Mouse (Mus musculus) layer of hippocampus, adult 11-12 months (tissue): ENCODE results near the gene Papola.

Experiments
- DNase-seq: peaks from one replicate; pipeline ENCODE4 v3.0.0; 2022; ENCODE audit warnings: low spot score

The Papola gene

GRCm38 (mm10) chr12:105784196-105784999 lies at the start of gene Papola:
Gene Papola (plus strand): TSS chr12:105784694.
- DNase-seq: peak; percentile 91

GRCm38 (mm10) chr12:105735226-105735888 lies 49.1 kb upstream of the Papola start:
- no peak for DNase-seq

- DNase-seq: no peak
Measured at GRCm38 (mm10) chr12:105735889-105736251, 48.6 kb upstream of the Papola start.

GRCm38 (mm10) chr12:105738316-105739096 lies 46.0 kb upstream of the Papola start:
- no peak for DNase-seq

GRCm38 (mm10) chr12:105739656-105740055 lies 44.8 kb upstream of the Papola start:
- no peak for DNase-seq

- no peak for DNase-seq
Measured at GRCm38 (mm10) chr12:105748114-105748513, 36.4 kb upstream of the Papola start.

GRCm38 (mm10) chr12:105753813-105754212 lies 30.7 kb upstream of the Papola start:
- no peak for DNase-seq

GRCm38 (mm10) chr12:105757816-105758497 lies 26.5 kb upstream of the Papola start:
- DNase-seq: no peak

GRCm38 (mm10) chr12:105758911-105759310 lies 25.6 kb upstream of the Papola start:
- DNase-seq: no peak

GRCm38 (mm10) chr12:105759849-105760478 lies 24.5 kb upstream of the Papola start:
- no peak for DNase-seq

- no peak for DNase-seq
Measured at GRCm38 (mm10) chr12:105761171-105761570, 23.3 kb upstream of the Papola start.

- no peak for DNase-seq
Measured at GRCm38 (mm10) chr12:105761629-105762028, 22.9 kb upstream of the Papola start.

- no peak for DNase-seq
Measured at GRCm38 (mm10) chr12:105769700-105770099, 14.8 kb upstream of the Papola start.

GRCm38 (mm10) chr12:105774871-105775270 lies 9.6 kb upstream of the Papola start:
- DNase-seq: no peak

- DNase-seq: no peak
Measured at GRCm38 (mm10) chr12:105777651-105778050, 6.8 kb upstream of the Papola start.

- peak; percentile 69 for DNase-seq
Measured at GRCm38 (mm10) chr12:105785000-105785774, 693 bp downstream of the Papola start.

GRCm38 (mm10) chr12:105786113-105786512 lies 1.6 kb downstream of the Papola start:
- DNase-seq: no peak

- no peak for DNase-seq
Measured at GRCm38 (mm10) chr12:105787626-105788025, 3.1 kb downstream of the Papola start.

- DNase-seq: no peak
Measured at GRCm38 (mm10) chr12:105789885-105790284, 5.4 kb downstream of the Papola start.

GRCm38 (mm10) chr12:105794896-105795295 lies 10.4 kb downstream of the Papola start:
- no peak for DNase-seq

- no peak for DNase-seq
Measured at GRCm38 (mm10) chr12:105798001-105798400, 13.5 kb downstream of the Papola start.
